ENCODE assay signal across 14 mouse cellular contexts in genomic region chr2:52511799-52512198, GRCm38 (mm10).
DNase-seq lines count a peak whose midpoint lies in the region; ATAC-seq and TF ChIP-seq lines count a peak whose summit lies in the region.
"Had no signal": no experiment of that assay in that cellular context is flagged by ENCODE, and none has a peak within 500 bp of the region (broad histone marks: within the 10 kb centered on the region; RNA-seq: fewer than 3 reads in every experiment).

No protein-coding gene starts in this region.

- WGBS in kidney, postnatal 0 days = 20% methylated on average over 13 of the region's 13 CpGs
- 13% methylated on average over 13 of the region's 13 CpGs for WGBS in forebrain, embryonic 11.5 days
- WGBS in hindbrain, embryonic 16.5 days = 7% methylated on average over 13 of the region's 13 CpGs
- 10% methylated on average over 13 of the region's 13 CpGs for WGBS in neural tube, embryonic 15.5 days

- H3K27ac ChIP-seq in kidney, postnatal 0 days = no peak overlapping the region
- no peak overlapping the region for H3K27ac ChIP-seq in forebrain, embryonic 11.5 days (ENCODE audit: low read depth, low read length)
- peak overlapping the region; percentile 63 for H3K27ac ChIP-seq in hindbrain, embryonic 16.5 days (ENCODE audit: low read depth, low read length)
- H3K27ac ChIP-seq in neural tube, embryonic 15.5 days (replicated peaks) = peak overlapping the region; percentile 69
- H3K27ac ChIP-seq: stomach, embryonic 15.5 days had no signal

- intact Hi-C loops in heart, postnatal 36 days (cut with DNase I) = no loop called here

- peak; percentile 16 for DNase-seq in kidney, postnatal 0 days (ENCODE audit: low spot score)
- DNase-seq in kidney, postnatal 14 days = no peak
- peak; percentile 56 for DNase-seq in forebrain, embryonic 11.5 days (ENCODE audit: low spot score)
- DNase-seq in heart, postnatal 36 days = no peak
- DNase-seq in urinary bladder, postnatal 4 days (ENCODE audit: low spot score in 2 of 2) = no peak
- DNase-seq in frontal cortex, postnatal 10 days (ENCODE audit: low spot score in 2 of 2) = no peak
- DNase-seq: cerebellum, postnatal 36 days; heart, adult 18-20 months; liver; lung, postnatal 36 days had no signal

- no peak for TF ChIP-seq CTCF in kidney, postnatal 0 days (IDR thresholded peaks at IDR 0.05; ENCODE audit: low read depth)

- H3K4me3 ChIP-seq in kidney, postnatal 0 days (replicated peaks; ENCODE audit: low read depth, low read length) = no peak overlapping the region
- H3K4me3 ChIP-seq in forebrain, embryonic 11.5 days (ENCODE audit: low read depth, low read length) = no peak overlapping the region
- no peak overlapping the region for H3K4me3 ChIP-seq in hindbrain, embryonic 16.5 days (ENCODE audit: low read length)
- no peak overlapping the region for H3K4me3 ChIP-seq in neural tube, embryonic 15.5 days (replicated peaks)
- H3K4me3 ChIP-seq: stomach, embryonic 15.5 days had no signal

- no peaks in the 10 kb centered on the region for H3K27me3 ChIP-seq in kidney, postnatal 0 days (ENCODE audit: insufficient read depth, low read length)
- H3K27me3 ChIP-seq in forebrain, embryonic 11.5 days (ENCODE audit: control insufficient read depth, insufficient read depth, low read length) = no peaks in the 10 kb centered on the region
- no peaks in the 10 kb centered on the region for H3K27me3 ChIP-seq in hindbrain, embryonic 16.5 days (replicated peaks; ENCODE audit: control insufficient read depth, insufficient read depth, low read length)
- no peaks in the 10 kb centered on the region for H3K27me3 ChIP-seq in neural tube, embryonic 15.5 days (replicated peaks)
- H3K27me3 ChIP-seq: stomach, embryonic 15.5 days had no signal

- ATAC-seq in kidney, postnatal 0 days (replicated peaks; ENCODE audit: low FRiP score, low read depth) = no peak
- peak; percentile 63; the same call in 1 of the 2 replicates for ATAC-seq in forebrain, embryonic 11.5 days (replicated peaks; ENCODE audit: low FRiP score)
- peak; percentile 61 for ATAC-seq in hindbrain, embryonic 16.5 days
- peak; percentile 59; the same call in 1 of the 2 replicates for ATAC-seq in neural tube, embryonic 15.5 days (ENCODE audit: low FRiP score)
- ATAC-seq: inflammation-experienced regulatory T-cells, adult 6 months had no signal

- H3K4me2 ChIP-seq in kidney, postnatal 0 days (ENCODE audit: low read length) = peak overlapping the region; percentile 30
- no peak overlapping the region; the same call in 1 of the 2 replicates for H3K4me2 ChIP-seq in forebrain, embryonic 11.5 days (ENCODE audit: low read depth, low read length, severe bottlenecking)
- peak overlapping the region; percentile 38 for H3K4me2 ChIP-seq in hindbrain, embryonic 16.5 days (ENCODE audit: low read length)
- H3K4me2 ChIP-seq in neural tube, embryonic 15.5 days = peak overlapping the region; percentile 31
- H3K4me2 ChIP-seq: stomach, embryonic 15.5 days had no signal

- no peak overlapping the region for H3K9ac ChIP-seq in kidney, postnatal 0 days (ENCODE audit: low read depth, low read length)
- H3K9ac ChIP-seq in forebrain, embryonic 11.5 days (ENCODE audit: low read length) = no peak overlapping the region
- H3K9ac ChIP-seq in hindbrain, embryonic 16.5 days (ENCODE audit: low read depth, low read length) = peak overlapping the region; percentile 35; the same call in 1 of the 2 replicates
- H3K9ac ChIP-seq in neural tube, embryonic 15.5 days (replicated peaks) = no peak overlapping the region
- H3K9ac ChIP-seq: stomach, embryonic 15.5 days had no signal

- no peaks in the 10 kb centered on the region for H3K36me3 ChIP-seq in kidney, postnatal 0 days (ENCODE audit: insufficient read depth, low read length)
- no peaks in the 10 kb centered on the region for H3K36me3 ChIP-seq in forebrain, embryonic 11.5 days (ENCODE audit: control insufficient read depth, insufficient read depth, low read length)
- no peaks in the 10 kb centered on the region for H3K36me3 ChIP-seq in hindbrain, embryonic 16.5 days (ENCODE audit: control insufficient read depth, insufficient read depth, low read length)
- H3K36me3 ChIP-seq in neural tube, embryonic 15.5 days = no peaks in the 10 kb centered on the region
- H3K36me3 ChIP-seq: stomach, embryonic 15.5 days had no signal

- no peaks in the 10 kb centered on the region for H3K4me1 ChIP-seq in kidney, postnatal 0 days (replicated peaks; ENCODE audit: insufficient read depth, low read length)
- 0 out of 2 replicates have a peak, but pooled peaks cover 4% of the 10 kb centered on the region for H3K4me1 ChIP-seq in forebrain, embryonic 11.5 days (replicated peaks; ENCODE audit: control insufficient read depth, insufficient read depth, low read length)
- H3K4me1 ChIP-seq in hindbrain, embryonic 16.5 days (ENCODE audit: control insufficient read depth, insufficient read depth, low read depth, low read length) = peaks cover 6% of the 10 kb centered on the region
- peaks cover 14% of the 10 kb centered on the region for H3K4me1 ChIP-seq in neural tube, embryonic 15.5 days
- H3K4me1 ChIP-seq: stomach, embryonic 15.5 days had no signal

- no peaks in the 10 kb centered on the region for H3K9me3 ChIP-seq in kidney, postnatal 0 days (replicated peaks; ENCODE audit: low read length)
- no peaks in the 10 kb centered on the region for H3K9me3 ChIP-seq in forebrain, embryonic 11.5 days (ENCODE audit: control insufficient read depth, low read length)
- H3K9me3 ChIP-seq in hindbrain, embryonic 16.5 days (ENCODE audit: control insufficient read depth, low read length) = no peaks in the 10 kb centered on the region
- H3K9me3 ChIP-seq in neural tube, embryonic 15.5 days (replicated peaks) = no peaks in the 10 kb centered on the region
- H3K9me3 ChIP-seq: stomach, embryonic 15.5 days had no signal

Comparison
In these comparisons a context has a peak if more than half of its experiments do, and no peak if none do; other contexts are left out.
1. DNase-seq: peak in kidney, postnatal 0 days (single experiment) and forebrain, embryonic 11.5 days (single experiment); none in kidney, postnatal 14 days (single experiment), heart, postnatal 36 days (0 of 2), urinary bladder, postnatal 4 days (0 of 2) and frontal cortex, postnatal 10 days (0 of 2).
2. H3K27ac ChIP-seq: peak in hindbrain, embryonic 16.5 days (single experiment) and neural tube, embryonic 15.5 days (single experiment); none in kidney, postnatal 0 days (single experiment) and forebrain, embryonic 11.5 days (single experiment).